Mouse (Mus musculus): Measurements from ENCODE around the gene Klhdc2.

Klhdc2 gene

DNA sequence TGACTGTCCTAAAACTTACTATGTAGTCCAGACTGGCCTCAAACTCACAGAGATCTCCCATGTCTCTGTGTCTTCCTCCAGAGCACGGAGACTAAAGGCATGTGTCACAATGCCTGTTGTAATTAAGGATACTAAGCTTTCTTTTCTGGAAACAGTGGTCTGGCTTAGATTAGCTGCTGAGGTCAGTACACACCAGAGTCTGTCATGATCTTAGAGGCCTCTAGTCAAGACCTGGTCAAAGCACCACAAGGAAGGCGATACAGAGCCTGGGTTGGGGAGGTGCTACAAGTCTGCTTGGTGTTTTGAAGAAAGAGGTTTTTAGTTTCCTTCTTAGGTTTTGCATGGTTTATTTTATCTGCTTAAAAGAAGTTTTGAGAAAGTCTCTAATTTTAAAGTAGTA is 3.9 kb downstream of the Klhdc2 start:
- DNase-seq (ENCODE audit: low spot score in 2 of 2): no peak

DNA sequence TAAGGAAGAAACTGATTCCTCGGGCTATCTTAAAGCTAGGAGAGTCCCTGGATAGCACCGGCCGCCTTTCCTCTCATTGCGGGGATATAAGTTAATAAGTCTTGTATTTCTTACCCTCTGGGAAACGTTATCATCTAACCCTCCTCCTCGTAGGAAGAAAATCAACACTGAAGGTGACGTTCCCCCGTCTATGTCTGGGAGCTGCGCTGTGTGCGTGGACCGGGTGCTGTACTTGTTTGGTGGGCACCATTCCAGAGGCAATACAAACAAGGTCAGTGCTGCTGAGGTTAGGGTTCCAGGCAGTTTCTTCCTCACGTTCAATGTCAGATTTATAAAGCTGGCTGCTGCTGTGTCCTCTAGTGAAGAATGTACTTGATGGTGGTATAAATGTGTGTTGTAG is 5.7 kb downstream of the Klhdc2 start:
- DNase-seq (ENCODE audit: low spot score in 2 of 2): no peak

DNA sequence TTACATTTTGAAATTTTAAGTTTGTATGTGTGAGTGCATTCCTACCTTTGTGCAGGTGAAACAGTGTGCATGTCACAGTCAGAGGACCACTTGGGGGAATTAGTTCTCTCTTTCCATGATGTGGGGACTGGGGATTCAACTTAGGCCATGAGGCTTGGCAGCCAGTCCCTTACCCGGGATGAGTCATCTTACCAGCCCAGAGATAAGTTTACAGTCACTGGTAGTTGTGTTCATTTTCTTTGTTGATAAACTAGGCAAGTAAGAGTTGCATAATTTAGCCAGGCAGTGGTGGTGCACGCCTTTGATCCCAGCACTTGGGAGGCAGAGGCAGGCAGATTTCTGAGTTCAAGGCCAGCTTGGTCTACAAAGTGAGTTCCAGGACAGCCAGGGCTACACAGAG is 7.6 kb downstream of the Klhdc2 start:
- no peak for DNase-seq (ENCODE audit: low spot score in 2 of 2)

DNA sequence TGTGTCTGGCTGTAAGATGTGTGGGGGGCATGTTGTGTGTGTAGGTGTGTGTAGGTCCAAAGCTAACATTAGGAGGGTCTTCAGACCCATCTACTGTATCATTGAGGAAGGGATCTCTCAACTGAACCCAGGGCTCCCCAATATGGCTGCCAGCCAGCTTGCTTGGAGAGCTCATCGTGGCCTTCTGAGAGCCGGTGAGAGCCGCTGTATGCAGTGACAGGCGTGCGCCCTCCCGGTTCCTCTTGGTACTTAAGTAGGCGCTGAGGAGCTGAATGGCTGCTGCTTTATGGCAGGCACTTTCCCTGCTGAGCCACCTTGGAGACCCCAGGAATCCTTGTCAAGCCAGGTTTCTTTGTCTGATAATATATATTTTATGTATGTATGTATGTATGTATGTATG is 9.9 kb downstream of the Klhdc2 start:
- DNase-seq (ENCODE audit: low spot score in 2 of 2): no peak

DNA sequence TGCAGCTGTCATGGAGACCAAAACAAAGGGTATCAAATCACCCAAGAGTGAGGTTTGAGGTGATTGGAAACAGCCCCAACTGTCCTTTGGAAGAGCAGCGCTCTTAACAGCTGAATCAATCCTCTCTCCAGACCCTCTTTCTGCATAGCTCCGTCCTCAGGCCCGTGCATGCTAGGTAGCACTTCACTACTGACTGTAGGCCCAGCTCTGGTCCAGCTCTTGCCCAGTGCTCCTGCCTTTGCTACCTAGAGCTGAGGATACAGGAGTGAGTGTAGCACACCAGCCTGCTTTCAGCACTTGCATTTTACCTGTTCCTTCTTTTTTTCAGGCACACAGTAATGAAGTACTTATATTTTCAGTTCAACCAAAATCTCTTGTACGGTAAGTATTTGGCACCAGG is 13.2 kb downstream of the Klhdc2 start:
- DNase-seq (ENCODE audit: low spot score in 2 of 2): no peak

DNA sequence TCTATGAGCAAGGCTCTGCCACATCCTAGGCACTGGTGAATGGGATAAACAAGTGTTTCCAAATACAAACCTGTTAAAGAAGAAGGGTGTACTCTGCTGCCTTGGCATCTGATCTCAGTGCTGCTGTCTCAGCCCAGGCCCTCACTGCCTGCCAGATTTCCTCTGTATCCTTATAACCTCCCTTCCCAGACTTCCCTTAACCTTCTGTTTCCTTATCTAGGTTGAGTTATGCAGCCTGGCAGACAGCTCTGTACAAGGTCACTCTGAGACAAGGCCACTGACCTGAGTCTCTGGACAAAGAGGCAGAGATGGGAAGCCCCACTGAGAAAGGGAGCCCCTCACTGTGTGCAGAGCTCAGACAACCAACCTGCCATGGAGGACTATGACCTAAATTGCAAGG is 21.9 kb downstream of the Klhdc2 start:
- DNase-seq (ENCODE audit: low spot score in 2 of 2): no peak

DNA sequence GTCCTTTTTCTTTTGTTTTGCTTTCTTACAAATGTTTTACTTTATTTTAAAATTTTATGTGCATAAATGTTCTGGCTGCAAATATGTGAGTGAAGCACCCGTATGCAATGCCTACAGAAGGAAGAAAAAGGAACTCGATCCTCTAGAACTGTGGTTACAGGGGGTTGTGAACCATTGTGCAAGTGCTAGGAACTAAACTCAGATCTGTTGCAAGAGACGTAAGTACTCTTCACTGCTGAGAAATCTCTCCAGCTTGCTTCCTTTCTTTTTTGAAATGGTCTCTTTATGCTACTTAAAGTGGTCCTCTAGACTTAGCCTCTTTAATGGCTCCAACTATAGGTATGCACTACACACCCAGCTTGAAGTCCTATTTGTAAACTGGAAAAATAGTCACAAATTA is 34.7 kb downstream of the Klhdc2 start:
- no peak for DNase-seq (ENCODE audit: low spot score in 2 of 2)

DNA sequence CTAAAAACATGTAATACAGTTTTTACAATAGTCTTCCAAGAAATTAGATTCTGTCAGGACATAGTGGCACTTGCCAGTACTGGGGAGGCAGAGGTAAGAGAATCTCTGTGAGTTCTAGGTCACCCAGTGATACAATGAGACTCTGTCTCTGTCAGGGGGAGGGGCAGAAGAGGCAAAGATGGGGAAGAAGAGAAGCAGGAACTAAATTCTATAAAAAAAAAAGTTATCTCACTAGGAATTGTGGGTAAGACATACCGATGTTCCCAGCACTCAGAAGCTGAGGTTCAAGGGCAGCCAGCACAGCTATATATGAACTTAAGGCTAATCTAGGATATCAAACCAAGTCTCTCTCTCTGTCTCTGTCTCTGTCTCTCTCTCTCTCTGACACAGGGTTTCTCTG is 35.7 kb downstream of the Klhdc2 start:
- DNase-seq (ENCODE audit: low spot score in 2 of 2): no peak

DNA sequence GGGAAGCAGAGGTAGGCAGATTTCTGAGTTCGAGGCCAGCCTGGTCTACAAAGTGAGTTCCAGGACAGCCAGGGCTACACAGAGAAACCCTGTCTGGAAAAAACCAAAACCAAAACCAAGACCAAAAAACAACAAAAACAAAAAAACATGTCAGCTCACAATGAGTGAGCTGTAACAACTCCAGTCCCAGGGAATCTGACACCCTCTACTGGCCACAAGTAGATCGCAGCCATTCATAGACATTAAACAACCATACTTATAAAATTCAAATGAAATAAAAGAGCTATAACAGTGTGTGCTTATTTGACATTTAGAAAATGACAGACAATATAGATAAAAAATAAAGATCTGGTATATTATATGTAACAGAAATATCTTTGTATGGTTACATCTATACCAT is 37.1 kb downstream of the Klhdc2 start:
- no peak for DNase-seq (ENCODE audit: low spot score in 2 of 2)

DNA sequence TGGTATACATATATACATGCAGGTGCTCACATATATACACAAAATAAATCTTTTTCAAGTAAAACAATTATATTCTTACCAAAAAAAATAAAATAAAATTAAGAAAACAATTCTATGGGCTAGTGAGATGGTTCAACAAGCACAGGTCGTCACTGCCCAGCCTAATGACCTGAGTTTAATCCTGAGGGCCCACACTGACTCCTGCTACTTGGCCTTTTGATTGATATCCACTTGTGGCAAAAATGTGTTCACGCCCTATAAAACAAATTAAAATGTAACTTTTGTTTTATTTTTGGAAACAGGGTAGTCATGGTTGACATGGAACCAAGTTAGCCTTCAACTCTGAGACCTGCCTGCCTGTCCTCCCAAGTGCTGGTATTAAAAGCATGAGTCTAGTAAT is 53.4 kb downstream of the Klhdc2 start:
- DNase-seq (ENCODE audit: low spot score in 2 of 2): no peak

DNA sequence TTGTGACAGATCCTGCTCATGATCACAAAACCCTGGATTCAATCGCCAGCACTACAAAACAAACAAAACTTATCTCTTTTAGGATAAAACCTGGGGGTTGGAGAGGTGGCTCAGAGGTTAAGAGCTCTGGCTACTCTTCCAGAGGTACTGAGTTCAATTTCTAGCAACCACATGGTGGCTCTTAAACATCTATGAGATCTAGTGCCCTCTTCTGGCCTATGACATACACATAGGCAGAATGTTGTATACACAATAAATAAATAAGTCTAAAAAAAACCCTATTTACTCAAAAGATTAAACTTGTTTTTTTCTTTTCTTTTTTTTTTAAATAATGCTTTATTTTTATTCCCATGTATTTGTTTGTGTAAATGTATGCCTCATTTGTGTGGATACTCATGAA is 55.2 kb downstream of the Klhdc2 start:
- no peak for DNase-seq (ENCODE audit: low spot score in 2 of 2)

DNA sequence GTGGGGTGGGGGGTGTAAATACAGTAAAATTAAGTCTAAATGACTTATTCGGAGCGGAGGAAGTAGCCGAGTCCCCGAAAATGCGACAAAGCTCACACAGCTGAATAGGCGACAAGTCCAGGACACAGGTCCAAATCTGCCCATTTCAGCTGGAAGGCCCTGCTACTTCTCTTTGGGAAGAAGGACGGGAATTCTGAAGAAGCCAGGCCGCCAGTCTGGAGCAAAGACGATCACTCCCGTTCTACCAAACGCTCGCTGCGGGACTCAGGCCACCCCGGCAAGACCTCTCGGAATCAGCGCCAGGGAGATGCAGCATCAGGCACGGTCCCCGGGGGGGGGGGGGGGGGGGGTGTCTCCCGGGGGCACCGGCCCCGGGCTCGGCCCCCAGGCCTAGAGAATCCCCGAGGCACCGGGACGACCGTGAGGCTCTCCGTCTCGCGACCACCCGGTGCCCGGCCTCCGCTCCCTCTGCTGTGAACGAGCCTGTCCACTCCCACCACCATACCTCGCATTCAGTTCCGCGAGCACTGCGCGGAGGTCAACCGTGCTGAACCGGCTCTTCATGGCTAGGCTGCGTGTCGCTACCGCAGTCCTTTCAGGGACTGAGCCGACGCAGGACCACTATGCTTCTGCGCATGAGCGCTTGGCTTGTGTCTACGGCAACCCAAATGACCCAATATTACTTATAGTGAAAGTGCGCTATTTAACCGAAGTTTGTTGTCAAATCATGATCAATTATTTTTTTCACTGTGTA is 60.2 kb downstream of the Klhdc2 start, which contains the start of gene Nemf:
Nemf (minus strand) TSS at position 620 of the 754 bp plus-strand sequence.
- DNase-seq (ENCODE audit: low spot score in 2 of 2): peak; percentile 83 to 88

DNA sequence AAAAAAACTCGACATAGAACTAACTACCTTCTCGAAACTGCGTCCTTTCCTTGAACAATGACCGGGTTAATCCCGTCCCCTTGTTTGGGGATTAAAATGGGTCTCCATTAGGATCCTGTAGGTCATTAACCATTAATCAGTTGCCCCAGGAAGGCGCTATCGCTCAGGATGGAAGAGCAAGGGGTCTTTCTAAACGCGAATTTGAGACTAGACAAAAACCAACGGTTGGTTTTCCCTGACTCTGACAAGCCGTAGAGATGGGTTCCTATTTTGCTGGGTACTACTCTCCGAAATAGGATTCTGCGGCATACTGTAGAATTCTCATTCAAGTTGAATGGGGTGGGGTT is 60.8 kb downstream of the Klhdc2 start:
- DNase-seq (ENCODE audit: low spot score in 2 of 2): no peak

All from right cerebral cortex, postnatal 36 days (tissue).